Mouse (Mus musculus): ENCODE data around the gene H2-D1. TPM values are rescaled to one million over a fixed set of nuclear protein-coding genes. Genes with fewer than 3 reads are reported as not detected.

H2-D1 gene
- polyA plus RNA-seq (2015; fragmentation: Nextera tagmentation; extraction: Ambion mirVana) = 141 and 161 TPM in 2 replicates

GRCm38 (mm10) chr17:35262664-35263522 lies at the start of gene H2-D1:
Gene H2-D1 (plus strand): TSS chr17:35262730.
- H3K36me3 ChIP-seq (ENCODE audit: control insufficient read depth, insufficient read depth, low read length) = no peaks in the 10 kb centered on the region
- ATAC-seq (ENCODE audit: low read depth) = peak; percentile 90
- H3K4me3 ChIP-seq (ENCODE audit: low read length) = peak within 1 kb of the TSS; percentile 71
- H3K27me3 ChIP-seq (ENCODE audit: control insufficient read depth, insufficient read depth, low read depth, low read length) = peaks cover 10% of the 10 kb centered on the region; the same call in 1 of the 2 replicates
- H3K9ac ChIP-seq (ENCODE audit: low read length) = peak within 1 kb of the TSS; percentile 73
- WGBS = under 1% methylated on average over 72 of the region's 73 CpGs
- H3K4me1 ChIP-seq (replicated peaks; ENCODE audit: control insufficient read depth, insufficient read depth, low read length) = peaks cover 4% of the 10 kb centered on the region
- H3K4me2 ChIP-seq (ENCODE audit: low read depth, low read length) = peak within 1 kb of the TSS; percentile 100
- H3K9me3 ChIP-seq (ENCODE audit: control insufficient read depth, low read length) = no peaks in the 10 kb centered on the region
- no peak within 1 kb of the TSS for H3K27ac ChIP-seq (ENCODE audit: low read length)

- Histone ChIP-seq H3K4me2 (ENCODE audit: low read depth, low read length) (no peak overlapping the region), H3K4me3 (ENCODE audit: low read length) (no peak overlapping the region), H3K36me3 (ENCODE audit: control insufficient read depth, insufficient read depth, low read length) (no peaks in the 10 kb centered on the region), H3K27me3 (ENCODE audit: control insufficient read depth, insufficient read depth, low read depth, low read length) (no peaks in the 10 kb centered on the region), H3K9me3 (ENCODE audit: control insufficient read depth, low read length) (no peaks in the 10 kb centered on the region), H3K4me1 (replicated peaks; ENCODE audit: control insufficient read depth, insufficient read depth, low read length) (no peaks in the 10 kb centered on the region), H3K27ac (ENCODE audit: low read length) (no peak overlapping the region), H3K9ac (ENCODE audit: low read length) (no peak overlapping the region)
- 89% methylated on average over 5 of the region's 5 CpGs for WGBS
- ATAC-seq (ENCODE audit: low read depth) = no peak
Observed at GRCm38 (mm10) chr17:35213071-35213470, 49.5 kb upstream of the H2-D1 start.

GRCm38 (mm10) chr17:35218516-35219193 lies 43.9 kb upstream of the H2-D1 start:
- H3K9me3 ChIP-seq (ENCODE audit: control insufficient read depth, low read length) = no peaks in the 10 kb centered on the region
- ATAC-seq (ENCODE audit: low read depth) = peak; percentile 63
- H3K27ac ChIP-seq (ENCODE audit: low read length) = peak overlapping the region; percentile 77
- H3K9ac ChIP-seq (ENCODE audit: low read length) = no peak overlapping the region
- H3K4me1 ChIP-seq (replicated peaks; ENCODE audit: control insufficient read depth, insufficient read depth, low read length) = peaks cover 8% of the 10 kb centered on the region; the same call in 1 of the 2 replicates
- peaks cover 2% of the 10 kb centered on the region; the same call in 1 of the 2 replicates for H3K36me3 ChIP-seq (ENCODE audit: control insufficient read depth, insufficient read depth, low read length)
- no peak overlapping the region for H3K4me2 ChIP-seq (ENCODE audit: low read depth, low read length)
- WGBS = 71% methylated on average over 18 of the region's 18 CpGs
- H3K4me3 ChIP-seq (ENCODE audit: low read length) = no peak overlapping the region
- no peaks in the 10 kb centered on the region for H3K27me3 ChIP-seq (ENCODE audit: control insufficient read depth, insufficient read depth, low read depth, low read length)

- no peaks in the 10 kb centered on the region for H3K9me3 ChIP-seq (ENCODE audit: control insufficient read depth, low read length)
- peaks cover 8% of the 10 kb centered on the region; the same call in 1 of the 2 replicates for H3K4me1 ChIP-seq (replicated peaks; ENCODE audit: control insufficient read depth, insufficient read depth, low read length)
- H3K36me3 ChIP-seq (ENCODE audit: control insufficient read depth, insufficient read depth, low read length) = peaks cover 2% of the 10 kb centered on the region; the same call in 1 of the 2 replicates
- H3K27me3 ChIP-seq (ENCODE audit: control insufficient read depth, insufficient read depth, low read depth, low read length) = no peaks in the 10 kb centered on the region
- no peak overlapping the region for H3K4me3 ChIP-seq (ENCODE audit: low read length)
- peak overlapping the region; percentile 77 for H3K27ac ChIP-seq (ENCODE audit: low read length)
- 71% methylated on average over 6 of the region's 6 CpGs for WGBS
- H3K9ac ChIP-seq (ENCODE audit: low read length) = no peak overlapping the region
- no peak overlapping the region for H3K4me2 ChIP-seq (ENCODE audit: low read depth, low read length)
- no peak for ATAC-seq (ENCODE audit: low read depth)
Observed at GRCm38 (mm10) chr17:35219601-35220041, 42.9 kb upstream of the H2-D1 start.

- WGBS = 57% methylated on average over 28 of the region's 28 CpGs
- Histone ChIP-seq H3K4me2 (ENCODE audit: low read depth, low read length) (no peak within 1 kb of the TSS), H3K36me3 (ENCODE audit: control insufficient read depth, insufficient read depth, low read length) (peaks cover 5% of the 10 kb centered on the region), H3K27me3 (ENCODE audit: control insufficient read depth, insufficient read depth, low read depth, low read length) (no peaks in the 10 kb centered on the region), H3K4me3 (ENCODE audit: low read length) (no peak within 1 kb of the TSS), H3K27ac (ENCODE audit: low read length) (peak within 1 kb of the TSS; percentile 77), H3K4me1 (replicated peaks; ENCODE audit: control insufficient read depth, insufficient read depth, low read length) (peaks cover 8% of the 10 kb centered on the region; the same call in 1 of the 2 replicates), H3K9me3 (ENCODE audit: control insufficient read depth, low read length) (no peaks in the 10 kb centered on the region), H3K9ac (ENCODE audit: low read length) (no peak within 1 kb of the TSS)
- peak; percentile 56 for ATAC-seq (ENCODE audit: low read depth)
Observed at GRCm38 (mm10) chr17:35220156-35220952, 42.2 kb upstream of the H2-D1 start, which contains the start of gene Gm16181. Gene Gm16181 (plus strand): TSS chr17:35220834.

GRCm38 (mm10) chr17:35222299-35222698 lies 40.2 kb upstream of the H2-D1 start:
- WGBS = 60% methylated on average over 6 of the region's 6 CpGs
- H3K4me2 ChIP-seq (ENCODE audit: low read depth, low read length) = no peak overlapping the region
- peaks cover 8% of the 10 kb centered on the region for H3K4me1 ChIP-seq (replicated peaks; ENCODE audit: control insufficient read depth, insufficient read depth, low read length)
- no peak overlapping the region for H3K9ac ChIP-seq (ENCODE audit: low read length)
- H3K9me3 ChIP-seq (ENCODE audit: control insufficient read depth, low read length) = no peaks in the 10 kb centered on the region
- H3K27me3 ChIP-seq (ENCODE audit: control insufficient read depth, insufficient read depth, low read depth, low read length) = no peaks in the 10 kb centered on the region
- no peak overlapping the region for H3K4me3 ChIP-seq (ENCODE audit: low read length)
- H3K36me3 ChIP-seq (ENCODE audit: control insufficient read depth, insufficient read depth, low read length) = peaks cover 11% of the 10 kb centered on the region
- ATAC-seq (ENCODE audit: low read depth) = no peak
- H3K27ac ChIP-seq (ENCODE audit: low read length) = peak overlapping the region; percentile 71

- WGBS = 96% methylated on average over 4 of the region's 4 CpGs
- no peak overlapping the region for H3K4me3 ChIP-seq (ENCODE audit: low read length)
- no peak for ATAC-seq (ENCODE audit: low read depth)
- no peaks in the 10 kb centered on the region for H3K27me3 ChIP-seq (ENCODE audit: control insufficient read depth, insufficient read depth, low read depth, low read length)
- no peak overlapping the region for H3K27ac ChIP-seq (ENCODE audit: low read length)
- peaks cover 27% of the 10 kb centered on the region for H3K36me3 ChIP-seq (ENCODE audit: control insufficient read depth, insufficient read depth, low read length)
- H3K9ac ChIP-seq (ENCODE audit: low read length) = no peak overlapping the region
- H3K4me2 ChIP-seq (ENCODE audit: low read depth, low read length) = no peak overlapping the region
- no peaks in the 10 kb centered on the region for H3K9me3 ChIP-seq (ENCODE audit: control insufficient read depth, low read length)
- H3K4me1 ChIP-seq (replicated peaks; ENCODE audit: control insufficient read depth, insufficient read depth, low read length) = peaks cover 8% of the 10 kb centered on the region
Observed at GRCm38 (mm10) chr17:35224641-35225040, 37.9 kb upstream of the H2-D1 start.

GRCm38 (mm10) chr17:35225456-35225855 lies 37.1 kb upstream of the H2-D1 start:
- 94% methylated on average over 5 of the region's 5 CpGs for WGBS
- Histone ChIP-seq H3K27ac (ENCODE audit: low read length) (no peak overlapping the region), H3K9me3 (ENCODE audit: control insufficient read depth, low read length) (no peaks in the 10 kb centered on the region), H3K36me3 (ENCODE audit: control insufficient read depth, insufficient read depth, low read length) (peaks cover 30% of the 10 kb centered on the region), H3K9ac (ENCODE audit: low read length) (no peak overlapping the region), H3K4me1 (replicated peaks; ENCODE audit: control insufficient read depth, insufficient read depth, low read length) (peaks cover under 1% of the 10 kb centered on the region), H3K4me2 (ENCODE audit: low read depth, low read length) (no peak overlapping the region), H3K4me3 (ENCODE audit: low read length) (no peak overlapping the region), H3K27me3 (ENCODE audit: control insufficient read depth, insufficient read depth, low read depth, low read length) (no peaks in the 10 kb centered on the region)
- no peak for ATAC-seq (ENCODE audit: low read depth)
